21 mouse cellular contexts compared by ENCODE assay signal in the genomic region with DNA sequence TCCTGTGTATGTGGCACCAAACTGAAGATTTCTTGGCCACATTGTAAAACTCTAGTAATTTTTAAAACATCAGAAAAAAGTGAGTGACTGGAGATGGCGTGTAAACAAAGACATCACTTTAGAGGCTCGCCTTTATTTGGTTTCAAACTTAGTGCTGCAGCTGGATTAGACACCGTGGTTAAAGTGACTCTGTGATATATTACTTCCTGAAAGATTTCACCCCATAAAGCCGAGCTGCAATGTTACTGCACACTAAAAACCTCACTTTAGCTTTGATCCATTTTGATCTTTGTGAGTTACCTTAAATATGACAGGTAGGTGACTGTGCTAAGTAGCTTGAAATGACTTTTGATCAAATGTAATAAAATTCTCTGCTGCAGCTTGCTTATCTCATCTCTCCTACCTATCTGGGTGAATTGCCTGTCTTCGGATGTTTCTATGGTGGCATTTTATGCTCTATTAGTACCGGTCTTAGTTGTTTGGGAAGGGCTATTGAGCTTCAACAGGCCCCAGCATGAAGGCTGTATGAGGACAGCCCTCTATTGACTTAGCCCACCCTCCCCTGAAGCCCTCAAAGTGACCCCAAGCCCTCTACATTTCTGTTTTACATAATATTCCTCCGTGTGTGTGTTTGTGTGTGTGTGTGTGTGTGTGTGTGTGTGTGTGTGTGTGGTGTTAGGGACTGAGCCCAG. TPM values are rescaled to one million over a fixed set of nuclear protein-coding genes. Genes with fewer than 3 reads are reported as not detected.
DNase-seq lines count a peak whose midpoint lies in the region; ATAC-seq and TF ChIP-seq lines count a peak whose summit lies in the region.
"Had no signal": no experiment of that assay in that cellular context is flagged by ENCODE, and none has a peak within 500 bp of the region (broad histone marks: within the 10 kb centered on the region; RNA-seq: fewer than 3 reads in every experiment).

No protein-coding gene starts in this region.

- no peak overlapping the region for H3K4me3 ChIP-seq in intestine, embryonic 14.5 days (ENCODE audit: low read depth, low read length)
- H3K4me3 ChIP-seq in intestine, postnatal 0 days (ENCODE audit: low read depth, low read length) = no peak overlapping the region
- H3K4me3 ChIP-seq in intestine, embryonic 16.5 days (ENCODE audit: low read length) = no peak overlapping the region
- H3K4me3 ChIP-seq: embryonic facial prominence, embryonic 10.5 days; forebrain, embryonic 13.5 days; gastrocnemius, adult 2 months; heart, embryonic 12.5 days; hindbrain, embryonic 12.5 days had no signal

- no peaks in the 10 kb centered on the region for H3K36me3 ChIP-seq in intestine, embryonic 14.5 days (ENCODE audit: control insufficient read depth, insufficient read depth, low read length)
- no peaks in the 10 kb centered on the region for H3K36me3 ChIP-seq in intestine, postnatal 0 days (ENCODE audit: control insufficient read depth, insufficient read depth)
- no peaks in the 10 kb centered on the region for H3K36me3 ChIP-seq in intestine, embryonic 16.5 days (ENCODE audit: control insufficient read depth, insufficient read depth, low read length)
- H3K36me3 ChIP-seq: embryonic facial prominence, embryonic 10.5 days; G1E; heart, embryonic 12.5 days; hindbrain, embryonic 12.5 days had no signal

- H3K9me3 ChIP-seq in intestine, embryonic 14.5 days (ENCODE audit: control insufficient read depth, low read length) = no peaks in the 10 kb centered on the region
- no peaks in the 10 kb centered on the region for H3K9me3 ChIP-seq in intestine, postnatal 0 days (ENCODE audit: control insufficient read depth)
- no peaks in the 10 kb centered on the region for H3K9me3 ChIP-seq in intestine, embryonic 16.5 days (ENCODE audit: control insufficient read depth, low read length)
- H3K9me3 ChIP-seq: embryonic facial prominence, embryonic 10.5 days; forebrain, embryonic 13.5 days; G1E; heart, embryonic 12.5 days; hindbrain, embryonic 12.5 days had no signal

- H3K4me1 ChIP-seq in intestine, embryonic 14.5 days (replicated peaks; ENCODE audit: control insufficient read depth, insufficient read depth, low read length) = no peaks in the 10 kb centered on the region; the same call in 1 of the 2 replicates
- no peaks in the 10 kb centered on the region for H3K4me1 ChIP-seq in intestine, postnatal 0 days (replicated peaks; ENCODE audit: control insufficient read depth, insufficient read depth, low read length)
- no peaks in the 10 kb centered on the region for H3K4me1 ChIP-seq in intestine, embryonic 16.5 days (ENCODE audit: control insufficient read depth, insufficient read depth, low read length)
- H3K4me1 ChIP-seq: embryonic facial prominence, embryonic 10.5 days; heart, embryonic 12.5 days; hindbrain, embryonic 12.5 days had no signal

- H3K27me3 ChIP-seq in intestine, embryonic 14.5 days (replicated peaks; ENCODE audit: control insufficient read depth, insufficient read depth, low read length) = no peaks in the 10 kb centered on the region
- no peaks in the 10 kb centered on the region for H3K27me3 ChIP-seq in intestine, postnatal 0 days (replicated peaks; ENCODE audit: control insufficient read depth, insufficient read depth, low read length)
- H3K27me3 ChIP-seq in intestine, embryonic 16.5 days (replicated peaks; ENCODE audit: control insufficient read depth, insufficient read depth, low read length) = no peaks in the 10 kb centered on the region
- H3K27me3 ChIP-seq: forebrain, embryonic 13.5 days; heart, embryonic 12.5 days; hindbrain, embryonic 12.5 days had no signal

- TF ChIP-seq CTCF in intestine, postnatal 0 days (IDR thresholded peaks at IDR 0.05; ENCODE audit: low read depth) = no peak

- ATAC-seq in intestine, embryonic 14.5 days (replicated peaks; ENCODE audit: low FRiP score, low TSS enrichment, low read depth) = peak; percentile 89
- no peak for ATAC-seq in intestine, postnatal 0 days
- peak; percentile 77 for ATAC-seq in intestine, embryonic 16.5 days
- ATAC-seq: CD4-positive, CD25-positive, alpha-beta regulatory T cell, adult 4 months; forebrain, embryonic 13.5 days; forebrain, postnatal 0 days; hindbrain, embryonic 16.5 days had no signal

- DNase-seq in cerebellum, adult 9-10 months = peak; percentile 24
- DNase-seq in cerebellum, postnatal 36 days = no peak
- no peak for DNase-seq in intestine, embryonic 14.5 days (ENCODE audit: low spot score)
- DNase-seq in forelimb bud, embryonic 11.5 days (ENCODE audit: low read depth, low spot score) = peak; percentile 4
- no peak for DNase-seq in cerebellum, adult 8-10 months
- DNase-seq: adrenal gland, adult 8-10 months; B cell, adult 2 months; cerebellum, adult 11 months; cerebellum, adult 9-11 months; forebrain, postnatal 0 days; gastrocnemius, adult 2 months; gastrocnemius, postnatal 25 days had no signal

- no peak overlapping the region for H3K9ac ChIP-seq in intestine, embryonic 14.5 days (ENCODE audit: low read length)
- no peak overlapping the region for H3K9ac ChIP-seq in intestine, postnatal 0 days (ENCODE audit: low read depth, low read length)
- H3K9ac ChIP-seq in intestine, embryonic 16.5 days (ENCODE audit: low read depth, low read length) = no peak overlapping the region
- H3K9ac ChIP-seq: forebrain, embryonic 13.5 days; forebrain, postnatal 0 days; heart, embryonic 12.5 days; hindbrain, embryonic 12.5 days had no signal

- H3K4me2 ChIP-seq in intestine, embryonic 14.5 days (ENCODE audit: low read length) = no peak overlapping the region
- no peak overlapping the region for H3K4me2 ChIP-seq in intestine, postnatal 0 days (replicated peaks; ENCODE audit: low read depth)
- no peak overlapping the region for H3K4me2 ChIP-seq in intestine, embryonic 16.5 days (ENCODE audit: low read depth, low read length)
- H3K4me2 ChIP-seq: forebrain, embryonic 13.5 days; heart, embryonic 12.5 days; hindbrain, embryonic 12.5 days had no signal

- 16% methylated on average over 7 of the region's 7 CpGs for WGBS in intestine, embryonic 14.5 days
- 12% methylated on average over 7 of the region's 7 CpGs for WGBS in intestine, postnatal 0 days
- WGBS in intestine, embryonic 16.5 days = 15% methylated on average over 7 of the region's 7 CpGs

- no peak overlapping the region for H3K27ac ChIP-seq in intestine, embryonic 14.5 days (ENCODE audit: low read depth)
- H3K27ac ChIP-seq in intestine, postnatal 0 days (ENCODE audit: low read depth, low read length) = no peak overlapping the region
- H3K27ac ChIP-seq in intestine, embryonic 16.5 days (ENCODE audit: low read length) = no peak overlapping the region
- H3K27ac ChIP-seq: embryonic facial prominence, embryonic 10.5 days; forebrain, embryonic 13.5 days; gastrocnemius, adult 2 months; hindbrain, embryonic 12.5 days had no signal

RNA-seq across cellular contexts. Expression of gene Cnr1, which starts 32.1 kb away (rescaled TPM):
- 7.8 and 9.8 TPM in 2 replicates for polyA plus RNA-seq in intestine, embryonic 14.5 days (2014; fragmentation: Nextera tagmentation; extraction: Ambion mirVana)
- 3.2 and 3.4 TPM in 2 replicates for polyA plus RNA-seq in intestine, postnatal 0 days (2015; fragmentation: Nextera tagmentation; extraction: Ambion mirVana)
- 3.6 and 3.9 TPM in 2 replicates for polyA plus RNA-seq in intestine, embryonic 16.5 days (2015; fragmentation: Nextera tagmentation; extraction: Ambion mirVana)
- polyA plus RNA-seq: CD4-positive, CD25-positive, alpha-beta regulatory T cell, adult 4 months; G1E had no signal

Comparison
In these comparisons a context has a peak if more than half of its experiments do, and no peak if none do; other contexts are left out.
1. DNase-seq: peak in cerebellum, adult 9-10 months (single experiment) and forelimb bud, embryonic 11.5 days (single experiment); none in cerebellum, postnatal 36 days (0 of 2), intestine, embryonic 14.5 days (single experiment) and cerebellum, adult 8-10 months (single experiment).